Mouse (Mus musculus) forebrain, embryonic 16.5 days (tissue): ENCODE measurements at regions not wholly inside any gene's neighbourhood (a gene's known extent, or its start where the extent isn't known, plus 50 kb on each side); places are given as distances from the start of the nearest gene placed in this dataset.

ENCODE experiments used
- ATAC-seq: fragments of 200-750 bp; cut with Nextera tagmentation; 2 replicates; pipeline ENCODE4 v1.8.0; 2017; ENCODE audit warnings: mild to moderate bottlenecking, moderate library complexity
- H3K27ac ChIP-seq: fragments of 300-500 bp; sonication (generic); 2 replicates; pipeline ENCODE4 v1.5.1; 2014; ENCODE audit warnings: low read length, control low read depth
- H3K27me3 ChIP-seq: fragments of 300-500 bp; sonication (generic); replicated peaks from 2 replicates; pipeline ENCODE4 v1.6.1; 2014; ENCODE audit warnings: low read length; ENCODE audit not compliant: control insufficient read depth, insufficient read depth
- H3K36me3 ChIP-seq: fragments of 300-500 bp; sonication (generic); 2 replicates; pipeline ENCODE4 v1.6.1; 2014; ENCODE audit not compliant: control insufficient read depth, insufficient read depth
- H3K4me1 ChIP-seq: fragments of 300-500 bp; sonication (generic); replicated peaks from 2 replicates; pipeline ENCODE4 v1.6.1; 2014; ENCODE audit warnings: low read length; ENCODE audit not compliant: control insufficient read depth, insufficient read depth
- H3K4me2 ChIP-seq: fragments of 300-500 bp; sonication (generic); 2 replicates; pipeline ENCODE4 v1.6.1; 2014; ENCODE audit warnings: mild to moderate bottlenecking, low read length, control low read depth
- H3K4me3 ChIP-seq: fragments of 300-500 bp; sonication (generic); replicated peaks from 2 replicates; pipeline ENCODE4 v1.5.1; 2014; ENCODE audit warnings: mild to moderate bottlenecking, low read length, control low read depth
- H3K9ac ChIP-seq: fragments of 300-500 bp; sonication (generic); replicated peaks from 2 replicates; pipeline ENCODE4 v1.6.1; 2014; ENCODE audit warnings: low read depth, low read length, control low read depth
- H3K9me3 ChIP-seq: fragments of 300-500 bp; sonication (generic); 2 replicates; pipeline ENCODE4 v1.6.1; 2016; ENCODE audit warnings: low read length; ENCODE audit not compliant: control insufficient read depth
- WGBS: fragments of 180-500 bp; shearing (Covaris S2); extraction: QIAGEN DNeasy Blood & Tissue Kit; methylation state at CpG from one replicate; pipeline ENCODE4 v1.1.7; 2014; 5-methylcytosine and 5-hydroxymethylcytosine counted together

DNA sequence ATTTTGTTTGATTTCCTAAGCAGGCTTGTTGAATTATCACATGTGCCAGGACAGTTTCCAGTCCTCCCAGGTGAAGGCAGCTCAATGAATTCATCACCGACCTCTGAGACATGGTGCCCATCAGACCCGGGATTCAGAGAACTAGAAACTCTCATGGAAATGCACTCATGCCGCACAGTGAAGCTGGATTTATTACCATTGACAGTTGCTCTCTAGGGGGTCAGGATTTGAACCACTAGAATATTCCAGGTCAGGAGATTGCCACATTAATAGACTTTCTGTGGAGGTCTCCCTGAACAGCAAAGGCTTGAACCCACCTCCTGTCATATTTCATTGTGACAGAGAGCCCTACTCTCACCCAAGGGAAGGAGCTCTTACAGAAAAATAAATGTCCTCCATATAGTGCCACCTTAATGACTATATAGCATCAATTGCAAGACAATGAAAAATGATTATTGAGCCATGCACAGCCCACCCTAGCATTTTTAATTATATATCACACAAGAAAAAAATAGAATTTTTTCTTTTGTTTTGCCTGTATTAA lies 397.6 kb upstream of the Acvr2a start:
- no peak overlapping the region for H3K4me2 ChIP-seq
- no peak overlapping the region for H3K4me3 ChIP-seq
- H3K36me3 ChIP-seq = no peaks in the 10 kb centered on the region
- ATAC-seq = no peak
- WGBS = 82% methylated on average over 3 of the region's 3 CpGs
- 0 out of 2 replicates have a peak, but pooled peaks cover 2% of the 10 kb centered on the region for H3K4me1 ChIP-seq
- no peaks in the 10 kb centered on the region for H3K9me3 ChIP-seq
- H3K27me3 ChIP-seq = 0 out of 2 replicates have a peak, but pooled peaks cover 3% of the 10 kb centered on the region
- no peak overlapping the region for H3K9ac ChIP-seq
- H3K27ac ChIP-seq = no peak overlapping the region

DNA sequence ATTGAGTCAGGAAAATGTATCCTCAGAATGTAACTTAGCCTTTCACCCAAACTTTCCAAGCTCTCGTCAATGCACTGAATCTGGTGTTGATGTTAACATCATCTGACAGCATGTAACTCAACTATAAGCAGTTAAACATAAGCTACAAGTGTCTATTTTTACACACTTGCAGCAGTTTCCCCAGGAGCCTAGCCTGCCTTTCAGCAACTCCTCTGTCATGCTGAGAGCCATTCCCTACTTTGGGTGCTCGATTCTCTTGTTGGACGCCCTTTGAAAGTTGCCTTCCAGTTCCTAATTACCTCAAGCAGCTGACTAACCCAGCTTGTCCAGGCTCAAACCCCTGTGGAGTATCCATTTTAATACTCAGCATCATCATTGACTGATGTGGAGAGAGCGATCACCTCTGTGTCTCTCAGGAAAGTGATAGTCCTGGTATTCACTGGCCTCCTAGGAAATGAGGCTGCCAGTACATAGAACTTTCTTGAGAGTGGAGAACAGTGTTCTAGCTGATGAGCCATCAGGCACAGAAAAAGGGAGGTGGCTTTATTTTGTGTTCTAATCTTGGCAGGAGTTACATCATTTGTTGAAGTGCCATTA lies 396.8 kb upstream of the Acvr2a start:
- Histone ChIP-seq H3K4me1 (no peaks in the 10 kb centered on the region), H3K27me3 (0 out of 2 replicates have a peak, but pooled peaks cover 3% of the 10 kb centered on the region), H3K4me3 (no peak overlapping the region), H3K9ac (no peak overlapping the region), H3K36me3 (no peaks in the 10 kb centered on the region), H3K9me3 (no peaks in the 10 kb centered on the region), H3K27ac (no peak overlapping the region), H3K4me2 (no peak overlapping the region)
- no peak for ATAC-seq
- WGBS = 57% methylated on average over 4 of the region's 4 CpGs

DNA sequence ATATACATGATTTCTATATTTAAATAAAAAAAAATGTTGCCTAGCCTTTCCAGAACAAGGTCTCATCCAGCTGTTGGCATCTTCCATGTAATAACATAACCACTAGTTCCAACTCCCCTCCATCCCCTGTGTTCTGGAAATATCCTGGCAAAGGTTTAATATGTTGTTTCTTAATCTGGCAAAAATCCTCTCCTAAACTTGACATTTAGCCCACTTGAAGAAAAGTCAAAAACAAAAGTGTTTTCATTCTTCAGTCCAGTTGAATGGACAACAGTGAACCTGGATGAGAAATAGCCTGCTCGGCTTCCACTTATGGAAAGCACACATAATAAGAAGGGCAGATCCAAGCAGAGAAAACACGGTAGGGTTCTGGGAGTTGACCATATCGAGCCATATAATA lies 393.1 kb upstream of the Acvr2a start:
- Histone ChIP-seq H3K36me3 (no peaks in the 10 kb centered on the region), H3K9me3 (no peaks in the 10 kb centered on the region), H3K27ac (no peak overlapping the region), H3K4me2 (no peak overlapping the region), H3K9ac (no peak overlapping the region), H3K4me1 (peaks cover 22% of the 10 kb centered on the region), H3K27me3 (0 out of 2 replicates have a peak, but pooled peaks cover 3% of the 10 kb centered on the region), H3K4me3 (no peak overlapping the region)
- ATAC-seq = no peak
- WGBS = 91% methylated on average over 3 of the region's 3 CpGs

DNA sequence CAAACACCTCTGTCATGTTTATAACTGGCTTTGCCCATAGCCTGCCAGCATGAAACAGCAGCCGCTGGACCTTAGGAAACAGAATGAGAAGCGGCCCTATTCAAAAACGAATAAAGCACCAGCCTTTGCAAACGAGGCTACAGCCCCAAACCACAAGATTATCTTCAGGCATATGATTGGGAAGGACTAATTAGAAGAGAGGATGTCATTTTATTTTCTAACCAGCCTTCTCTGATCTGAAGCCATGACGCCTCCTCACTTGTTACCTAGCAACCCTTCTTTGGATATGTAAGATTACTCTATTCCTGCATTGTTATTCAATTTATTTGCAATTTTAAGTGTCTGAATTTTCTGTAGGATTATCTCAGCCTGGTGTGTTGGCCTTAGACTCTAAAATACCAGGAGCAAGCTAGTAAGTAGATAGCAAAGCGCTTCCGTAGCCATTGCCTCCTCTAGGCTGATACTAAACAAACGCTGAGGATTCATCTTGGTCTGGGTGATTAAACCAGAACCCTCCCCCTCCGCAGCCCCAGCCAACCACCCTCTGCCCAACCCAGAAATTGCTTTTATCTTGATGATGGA lies 390.0 kb upstream of the Acvr2a start:
- Histone ChIP-seq H3K4me3 (no peak overlapping the region), H3K36me3 (no peaks in the 10 kb centered on the region), H3K27me3 (no peaks in the 10 kb centered on the region), H3K4me2 (peak overlapping the region; percentile 42), H3K9ac (0 out of 2 replicates have a peak overlapping the region, but pooled peaks have one; percentile 9), H3K27ac (peak overlapping the region; percentile 80), H3K9me3 (no peaks in the 10 kb centered on the region), H3K4me1 (peaks cover 25% of the 10 kb centered on the region)
- ATAC-seq = peak; percentile 87
- 6% methylated on average over 9 of the region's 9 CpGs for WGBS

DNA sequence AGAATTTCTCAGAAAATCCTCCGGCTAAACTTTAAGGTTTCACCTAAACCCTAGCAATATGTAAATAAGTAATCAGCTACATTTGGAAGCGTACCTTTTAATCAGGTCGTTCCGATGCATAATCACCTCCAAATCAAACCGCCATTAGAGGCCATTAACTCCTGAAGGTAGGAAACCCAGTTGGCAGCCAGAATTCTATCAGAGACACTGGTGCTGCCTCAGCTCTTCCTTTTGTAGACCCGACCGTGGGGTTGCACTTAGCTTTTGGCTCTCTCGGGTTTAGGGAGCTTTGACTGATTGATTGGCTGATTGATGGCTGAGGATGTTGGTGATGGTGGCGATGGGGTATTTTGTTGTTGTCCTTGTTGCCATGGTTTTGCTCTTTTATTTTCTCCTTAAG lies 389.3 kb upstream of the Acvr2a start:
- no peak overlapping the region for H3K9ac ChIP-seq
- H3K27ac ChIP-seq = 0 out of 2 replicates have a peak overlapping the region, but pooled peaks have one; percentile 1
- ATAC-seq = peak; percentile 27; the same call in 1 of the 2 replicates

DNA sequence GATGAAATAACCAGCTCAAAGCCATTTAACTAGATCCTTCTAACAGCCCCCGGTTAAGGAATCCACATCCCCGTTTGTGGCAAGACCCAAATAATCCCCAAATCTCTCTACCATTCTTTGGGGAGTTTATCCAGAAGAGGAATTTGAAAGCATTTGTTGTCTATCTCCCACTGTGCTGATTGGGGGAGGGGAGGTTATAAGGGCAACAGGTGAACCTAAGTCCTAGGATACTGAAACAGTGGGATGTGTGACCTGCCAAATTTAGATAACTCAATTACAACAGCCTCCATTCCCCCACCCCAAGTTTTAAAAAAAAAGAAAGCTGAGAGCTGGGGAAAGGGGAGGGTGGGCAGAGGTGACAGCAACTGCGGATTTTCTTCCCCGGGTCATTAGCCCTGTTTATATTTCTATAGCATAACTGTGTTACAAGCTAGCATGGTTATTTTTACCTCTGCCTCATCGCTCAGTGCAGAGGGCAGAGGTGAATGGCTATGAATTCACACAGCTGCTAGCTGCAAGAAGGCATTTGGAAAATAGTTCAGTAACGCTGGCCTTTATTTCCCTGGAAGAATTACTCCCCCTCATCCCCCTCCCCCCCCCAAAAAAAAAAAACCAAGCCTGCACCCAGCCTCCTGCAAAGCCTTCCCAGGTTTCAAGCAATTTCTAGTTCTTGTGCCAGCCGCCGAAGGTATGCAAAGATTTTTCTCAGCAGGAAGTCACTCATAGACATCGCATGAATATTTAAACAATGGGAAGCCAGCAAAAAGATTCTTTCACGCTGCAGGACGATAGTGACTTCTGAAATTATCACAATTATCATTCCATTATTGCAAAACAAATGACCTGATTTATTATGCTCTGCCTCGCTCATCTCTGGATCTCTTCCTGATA lies 388.5 kb upstream of the Acvr2a start:
- Histone ChIP-seq H3K4me3 (no peak overlapping the region), H3K36me3 (no peaks in the 10 kb centered on the region), H3K27ac (no peak overlapping the region), H3K9ac (no peak overlapping the region), H3K4me1 (peaks cover 25% of the 10 kb centered on the region), H3K9me3 (no peaks in the 10 kb centered on the region), H3K27me3 (no peaks in the 10 kb centered on the region), H3K4me2 (no peak overlapping the region)
- WGBS = 16% methylated on average over 12 of the region's 12 CpGs
- ATAC-seq = no peak; the same call in 1 of the 2 replicates

More for the DNA sequence above, 389.3 kb upstream of the Acvr2a start:
- H3K9me3 ChIP-seq = no peaks in the 10 kb centered on the region
- no peaks in the 10 kb centered on the region for H3K27me3 ChIP-seq
- 10% methylated on average over 9 of the region's 9 CpGs for WGBS
- H3K4me2 ChIP-seq = peak overlapping the region; percentile 2; the same call in 1 of the 2 replicates
- H3K4me1 ChIP-seq = peaks cover 25% of the 10 kb centered on the region
- no peaks in the 10 kb centered on the region for H3K36me3 ChIP-seq
- no peak overlapping the region for H3K4me3 ChIP-seq

DNA sequence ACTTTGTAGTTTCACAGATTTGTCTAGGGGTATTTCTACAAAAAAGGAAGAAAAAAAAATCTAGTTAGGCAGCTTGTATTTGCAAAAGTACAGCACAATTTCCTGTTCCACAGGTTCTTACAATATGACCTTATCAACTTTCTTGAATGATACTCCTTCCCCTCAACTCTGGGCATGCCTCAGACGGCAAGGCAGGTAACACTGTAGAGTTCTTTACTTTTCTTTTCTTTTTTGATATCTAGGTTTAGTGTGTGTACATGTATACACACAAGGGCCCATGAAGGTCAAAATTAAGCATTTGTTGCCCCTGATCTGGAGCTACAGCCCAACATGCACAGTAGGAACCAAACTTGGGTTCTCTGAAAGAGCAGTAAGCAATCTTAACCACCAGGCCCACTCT lies 381.4 kb upstream of the Acvr2a start:
- no peak overlapping the region for H3K4me3 ChIP-seq
- H3K4me1 ChIP-seq = no peaks in the 10 kb centered on the region
- no peak overlapping the region for H3K4me2 ChIP-seq
- no peaks in the 10 kb centered on the region for H3K36me3 ChIP-seq
- H3K27me3 ChIP-seq = no peaks in the 10 kb centered on the region
- 89% methylated on average over 1 of the region's 1 CpGs for WGBS
- no peak overlapping the region for H3K27ac ChIP-seq
- H3K9ac ChIP-seq = no peak overlapping the region
- no peaks in the 10 kb centered on the region for H3K9me3 ChIP-seq
- ATAC-seq = no peak

DNA sequence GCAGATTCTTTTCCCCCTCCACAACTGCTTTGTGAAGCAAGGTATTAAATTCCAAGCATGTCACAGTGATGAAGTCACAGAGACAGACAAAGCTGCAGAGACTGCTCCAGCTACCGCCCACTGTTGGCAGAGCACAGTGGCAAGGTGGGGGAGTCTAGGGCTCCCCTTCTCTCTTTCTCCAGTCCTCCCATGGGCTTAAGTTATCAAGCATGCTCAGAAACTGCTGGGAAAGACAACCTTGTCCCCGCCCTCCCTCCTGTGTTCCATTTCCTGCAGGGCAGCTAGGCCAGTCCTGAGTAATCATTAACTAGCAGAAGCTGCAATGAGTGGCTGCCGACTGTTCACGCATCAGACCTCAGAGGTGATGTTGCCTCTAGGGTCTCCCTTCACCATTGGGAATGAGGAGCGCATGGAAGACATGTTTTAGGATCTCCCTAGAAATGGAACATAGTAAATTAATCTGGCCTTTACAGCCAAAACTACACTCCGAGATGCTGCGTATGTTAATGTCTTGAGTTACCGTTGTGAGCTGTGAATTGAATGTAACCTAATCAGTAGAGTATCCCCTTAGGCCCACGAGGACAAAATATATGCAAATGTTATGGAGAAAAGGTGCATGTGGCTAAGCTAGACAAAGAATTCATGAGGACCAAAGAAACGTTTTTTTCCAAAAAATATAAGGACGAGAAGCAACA lies 372.5 kb upstream of the Acvr2a start:
- Histone ChIP-seq H3K4me2 (no peak overlapping the region), H3K36me3 (no peaks in the 10 kb centered on the region), H3K9me3 (no peaks in the 10 kb centered on the region), H3K27me3 (no peaks in the 10 kb centered on the region), H3K4me3 (no peak overlapping the region), H3K27ac (no peak overlapping the region), H3K4me1 (peaks cover 6% of the 10 kb centered on the region; the same call in 1 of the 2 replicates), H3K9ac (no peak overlapping the region)
- WGBS = 36% methylated on average over 11 of the region's 11 CpGs
- 0 out of 2 replicates have a peak, but pooled peaks have one; percentile 33 for ATAC-seq
